Mouse (Mus musculus): ENCODE results near the gene Mns1.

- TF ChIP-seq CTCF (IDR thresholded peaks at IDR 0.05; ENCODE audit: low read depth) (no peak), EP300 (IDR thresholded peaks at IDR 0.05; ENCODE audit: low read depth) (no peak)
Observed at GRCm38 (mm10) chr9:72438749-72439148, 938 bp downstream of the Mns1 start.
